Mouse (Mus musculus): ENCODE measurements at regions not wholly inside any gene's neighbourhood (a gene's known extent, or its start where the extent isn't known, plus 50 kb on each side); places are given as distances from the start of the nearest gene placed in this dataset.

GRCm38 (mm10) chr17:88337649-88338404, 102.7 kb upstream of the Foxn2 start:
- no peak for DNase-seq (ENCODE audit: inconsistent ontology term)

- peak; percentile 37 for DNase-seq (ENCODE audit: inconsistent ontology term)
Observed at GRCm38 (mm10) chr17:88341141-88341540, 99.4 kb upstream of the Foxn2 start.

- no peak for DNase-seq (ENCODE audit: inconsistent ontology term)
Observed at GRCm38 (mm10) chr17:88341599-88341998, 98.9 kb upstream of the Foxn2 start.

- DNase-seq (ENCODE audit: inconsistent ontology term), result no peak
Observed at GRCm38 (mm10) chr17:88343091-88343783, 97.3 kb upstream of the Foxn2 start.

GRCm38 (mm10) chr17:88345433-88345832, 95.1 kb upstream of the Foxn2 start:
- no peak for DNase-seq (ENCODE audit: inconsistent ontology term)

- DNase-seq (ENCODE audit: inconsistent ontology term), result no peak
Observed at GRCm38 (mm10) chr17:88346896-88347295, 93.6 kb upstream of the Foxn2 start.

GRCm38 (mm10) chr17:88349825-88350460, 90.6 kb upstream of the Foxn2 start:
- no peak for DNase-seq (ENCODE audit: inconsistent ontology term)

GRCm38 (mm10) chr17:88350986-88351385, 89.5 kb upstream of the Foxn2 start:
- DNase-seq (ENCODE audit: inconsistent ontology term), result no peak

- no peak for DNase-seq (ENCODE audit: inconsistent ontology term)
Observed at GRCm38 (mm10) chr17:88352960-88353359, 87.6 kb upstream of the Foxn2 start.

- no peak for DNase-seq (ENCODE audit: inconsistent ontology term)
Observed at GRCm38 (mm10) chr17:88361161-88361560, 79.3 kb upstream of the Foxn2 start.

GRCm38 (mm10) chr17:88362404-88362803, 78.1 kb upstream of the Foxn2 start:
- no peak for DNase-seq (ENCODE audit: inconsistent ontology term)

- no peak for DNase-seq (ENCODE audit: inconsistent ontology term)
Observed at GRCm38 (mm10) chr17:88367876-88368275, 72.6 kb upstream of the Foxn2 start.

GRCm38 (mm10) chr17:88369971-88370370, 70.5 kb upstream of the Foxn2 start:
- DNase-seq (ENCODE audit: inconsistent ontology term), result no peak

GRCm38 (mm10) chr17:88370676-88371075, 69.8 kb upstream of the Foxn2 start:
- DNase-seq (ENCODE audit: inconsistent ontology term), result no peak

GRCm38 (mm10) chr17:88378505-88378904, 62.0 kb upstream of the Foxn2 start:
- no peak for DNase-seq (ENCODE audit: inconsistent ontology term)

- no peak for DNase-seq (ENCODE audit: inconsistent ontology term)
Observed at GRCm38 (mm10) chr17:88379389-88379788, 61.1 kb upstream of the Foxn2 start.

- no peak for DNase-seq (ENCODE audit: inconsistent ontology term)
Observed at GRCm38 (mm10) chr17:88381106-88381505, 59.4 kb upstream of the Foxn2 start.

GRCm38 (mm10) chr17:88383447-88383846, 57.1 kb upstream of the Foxn2 start:
- no peak for DNase-seq (ENCODE audit: inconsistent ontology term)

GRCm38 (mm10) chr17:88388441-88388951, 52.0 kb upstream of the Foxn2 start:
- no peak for DNase-seq (ENCODE audit: inconsistent ontology term)

- DNase-seq (ENCODE audit: inconsistent ontology term), result no peak
Observed at GRCm38 (mm10) chr17:88389668-88390461, 50.6 kb upstream of the Foxn2 start.
